Mouse (Mus musculus) kidney, embryonic 14.5 days (tissue): ENCODE measurements around the gene Atp1a4. TPM values are rescaled to one million over a fixed set of nuclear protein-coding genes. Genes with fewer than 3 reads are reported as not detected.
A peak's percentile ranks its signal among the peaks of the same experiment; 100 is the strongest.

Experiments used
- ATAC-seq: fragments of 200-750 bp; cut with Nextera tagmentation; 2 replicates; pipeline ENCODE4 v1.8.0; 2017; ENCODE audit warnings: moderate number of reproducible peaks, mild to moderate bottlenecking, moderate TSS enrichment, moderate library complexity; ENCODE audit not compliant: low FRiP score, low TSS enrichment
- H3K27ac ChIP-seq: fragments of 300-500 bp; sonication (generic); 2 replicates; pipeline ENCODE4 v1.5.1; 2014; ENCODE audit warnings: low read depth, mild to moderate bottlenecking, low read length, moderate library complexity, mixed read lengths
- H3K27me3 ChIP-seq: fragments of 300-500 bp; sonication (generic); 2 replicates; pipeline ENCODE4 v1.6.1; 2014; ENCODE audit warnings: mild to moderate bottlenecking, low read length; ENCODE audit not compliant: control insufficient read depth, insufficient read depth
- H3K36me3 ChIP-seq: fragments of 300-500 bp; sonication (generic); 2 replicates; pipeline ENCODE4 v1.6.1; 2014; ENCODE audit warnings: low read length, mixed read lengths; ENCODE audit not compliant: control insufficient read depth, insufficient read depth
- H3K4me1 ChIP-seq: fragments of 300-500 bp; sonication (generic); 2 replicates; pipeline ENCODE4 v1.6.1; 2014; ENCODE audit warnings: low read length, mixed read lengths; ENCODE audit not compliant: control insufficient read depth, insufficient read depth
- H3K4me2 ChIP-seq: fragments of 300-500 bp; sonication (generic); replicated peaks from 2 replicates; pipeline ENCODE4 v1.6.1; 2014; ENCODE audit warnings: low read depth, mild to moderate bottlenecking, low read length
- H3K4me3 ChIP-seq: fragments of 300-500 bp; sonication (generic); 2 replicates; pipeline ENCODE4 v1.5.1; 2014; ENCODE audit warnings: mild to moderate bottlenecking, low read length
- H3K9ac ChIP-seq: fragments of 300-500 bp; sonication (generic); 2 replicates; pipeline ENCODE4 v1.6.1; 2014; ENCODE audit warnings: low read depth, mild to moderate bottlenecking, low read length, moderate library complexity
- H3K9me3 ChIP-seq: fragments of 300-500 bp; sonication (generic); 2 replicates; pipeline ENCODE4 v1.6.1; 2016; ENCODE audit warnings: low read length; ENCODE audit not compliant: control insufficient read depth
- WGBS: fragments of 180-500 bp; shearing (Covaris S2); extraction: QIAGEN DNeasy Blood & Tissue Kit; methylation state at CpG from one replicate; pipeline ENCODE4 v1.1.7; 2014; 5-methylcytosine and 5-hydroxymethylcytosine counted together
- polyA plus RNA-seq: library from polyadenylated mRNA; unstranded; fragments of >200 nt; fragmentation: Nextera tagmentation; extraction: Ambion mirVana; gene quantifications from 2 replicates; pipeline ENCODE4 v1.2.1, GENCODE M21; 2014

Gene Atp1a4
- polyA plus RNA-seq, 1 experiment from 2014 or later = not detected

GRCm38 (mm10) chr1:172301180-172301579 lies 43.0 kb upstream of the Atp1a4 start:
- H3K27ac ChIP-seq = no peak overlapping the region
- ATAC-seq = no peak

GRCm38 (mm10) chr1:172300247-172300646 lies 42.0 kb upstream of the Atp1a4 start:
- Histone ChIP-seq H3K4me1 (peaks cover 37% of the 10 kb centered on the region), H3K9me3 (no peaks in the 10 kb centered on the region), H3K27me3 (no peaks in the 10 kb centered on the region), H3K4me2 (no peak overlapping the region), H3K36me3 (no peaks in the 10 kb centered on the region), H3K27ac (no peak overlapping the region), H3K9ac (no peak overlapping the region), H3K4me3 (no peak overlapping the region)
- ATAC-seq = no peak
- 61% methylated on average over 5 of the region's 5 CpGs for WGBS

More at GRCm38 (mm10) chr1:172301180-172301579, 43.0 kb upstream of the Atp1a4 start:
- Histone ChIP-seq H3K36me3 (no peaks in the 10 kb centered on the region), H3K4me2 (no peak overlapping the region), H3K4me3 (no peak overlapping the region), H3K9ac (no peak overlapping the region), H3K9me3 (no peaks in the 10 kb centered on the region), H3K4me1 (peaks cover 28% of the 10 kb centered on the region), H3K27me3 (no peaks in the 10 kb centered on the region)
- 54% methylated on average over 12 of the region's 12 CpGs for WGBS

DNA sequence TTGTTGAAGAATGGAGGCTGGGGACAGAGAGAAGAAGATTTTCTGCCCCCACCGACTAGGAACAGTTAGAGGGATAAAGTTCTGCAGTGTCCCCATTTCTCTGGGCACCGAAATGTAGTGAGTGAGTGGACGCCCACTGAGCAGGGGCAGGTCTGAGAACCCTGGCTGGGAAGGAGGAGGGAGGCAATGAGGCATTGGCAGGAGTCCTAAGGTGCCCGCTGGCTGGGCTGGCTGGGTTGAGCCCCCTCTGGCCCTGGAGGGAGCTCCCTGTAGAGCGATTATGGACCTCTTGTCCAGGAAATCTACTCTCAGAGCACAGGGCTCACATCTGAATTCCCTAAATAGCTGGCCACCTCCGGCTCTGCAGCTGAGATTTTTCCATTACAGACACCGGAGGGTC lies 41.3 kb upstream of the Atp1a4 start:
- Histone ChIP-seq H3K36me3 (no peaks in the 10 kb centered on the region), H3K4me1 (peaks cover 38% of the 10 kb centered on the region), H3K9ac (no peak overlapping the region), H3K4me3 (no peak overlapping the region), H3K9me3 (no peaks in the 10 kb centered on the region), H3K4me2 (no peak overlapping the region), H3K27me3 (no peaks in the 10 kb centered on the region), H3K27ac (no peak overlapping the region)
- WGBS = 68% methylated on average over 7 of the region's 7 CpGs
- no peak for ATAC-seq

DNA sequence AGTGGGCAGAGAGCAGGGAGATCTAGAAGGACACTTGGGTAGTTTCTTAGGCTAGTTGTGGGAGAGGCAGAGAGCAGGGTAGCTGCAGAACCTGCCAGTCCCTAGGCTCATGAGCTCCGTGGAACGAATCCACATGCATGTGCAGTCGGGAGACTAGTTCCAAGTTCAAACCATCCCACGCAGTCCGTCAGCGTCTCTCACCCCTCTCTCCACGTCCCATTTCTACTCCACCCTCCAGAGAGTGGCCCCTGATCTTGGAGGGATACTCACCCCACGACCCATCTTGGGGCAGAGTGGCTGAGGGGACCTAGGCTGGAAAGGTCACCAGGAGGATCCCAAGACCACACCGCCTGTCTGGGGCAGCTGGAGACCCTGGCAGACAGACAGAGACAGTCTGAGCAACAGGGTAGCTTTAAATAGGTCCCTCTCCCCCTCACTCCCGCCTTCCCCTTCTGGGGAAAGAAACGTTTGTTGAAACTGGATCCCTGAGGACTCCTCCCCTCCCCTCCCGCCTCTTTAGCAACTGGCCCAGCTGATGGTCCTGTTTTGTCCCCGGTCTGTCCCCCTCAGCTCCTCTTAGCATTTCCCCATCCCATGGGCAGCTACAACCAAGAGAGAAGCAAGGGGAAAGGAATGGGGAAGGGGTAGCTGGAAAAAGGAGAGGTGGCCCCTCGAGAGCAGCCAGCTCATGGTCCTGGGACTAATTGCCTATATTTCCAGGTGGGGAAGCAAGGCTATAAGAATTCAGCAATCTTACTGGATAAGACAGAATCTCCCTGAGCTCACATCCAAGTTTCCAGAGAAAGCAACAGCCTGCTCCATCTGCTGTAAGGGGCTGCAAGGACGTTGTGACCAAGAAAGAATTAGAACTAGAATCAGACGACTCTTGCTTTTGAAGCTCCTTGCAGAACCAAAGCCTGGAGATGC lies 39.7 kb upstream of the Atp1a4 start, which contains the start of gene Atp1a2:
Gene Atp1a2 (minus strand): TSS at position 454 of the 927 bp plus-strand sequence.
- peak; percentile 58 for ATAC-seq
- Histone ChIP-seq H3K4me2 (peak within 1 kb of the TSS; percentile 45), H3K36me3 (no peaks in the 10 kb centered on the region), H3K27ac (peak within 1 kb of the TSS; percentile 48), H3K4me1 (peaks cover 32% of the 10 kb centered on the region), H3K27me3 (no peaks in the 10 kb centered on the region), H3K9ac (peak within 1 kb of the TSS; percentile 45; the same call in 1 of the 2 replicates), H3K9me3 (no peaks in the 10 kb centered on the region), H3K4me3 (peak within 1 kb of the TSS; percentile 19)
- WGBS = 5% methylated on average over 16 of the region's 16 CpGs

GRCm38 (mm10) chr1:172296816-172297510 lies 38.7 kb upstream of the Atp1a4 start:
- Histone ChIP-seq H3K27ac (no peak overlapping the region), H3K36me3 (no peaks in the 10 kb centered on the region), H3K27me3 (no peaks in the 10 kb centered on the region), H3K4me3 (peak overlapping the region; percentile 19; the same call in 1 of the 2 replicates), H3K9ac (no peak overlapping the region), H3K9me3 (no peaks in the 10 kb centered on the region), H3K4me1 (peaks cover 30% of the 10 kb centered on the region), H3K4me2 (peak overlapping the region; percentile 45; the same call in 1 of the 2 replicates)
- ATAC-seq = 0 out of 2 replicates have a peak, but pooled peaks have one; percentile 4
- 76% methylated on average over 6 of the region's 6 CpGs for WGBS

GRCm38 (mm10) chr1:172295751-172296197 lies 37.6 kb upstream of the Atp1a4 start:
- H3K27ac ChIP-seq = no peak overlapping the region
- peak overlapping the region; percentile 19 for H3K9ac ChIP-seq
- peaks cover 19% of the 10 kb centered on the region for H3K4me1 ChIP-seq
- 55% methylated on average over 4 of the region's 4 CpGs for WGBS
- no peak overlapping the region for H3K4me2 ChIP-seq
- no peaks in the 10 kb centered on the region for H3K36me3 ChIP-seq
- no peak overlapping the region for H3K4me3 ChIP-seq
- no peaks in the 10 kb centered on the region for H3K27me3 ChIP-seq
- no peak; the same call in 1 of the 2 replicates for ATAC-seq
- no peaks in the 10 kb centered on the region for H3K9me3 ChIP-seq

- H3K27me3 ChIP-seq = no peaks in the 10 kb centered on the region
- no peak overlapping the region for H3K9ac ChIP-seq
- H3K4me2 ChIP-seq = no peak overlapping the region
- ATAC-seq = no peak
- 90% methylated on average over 11 of the region's 11 CpGs for WGBS
- H3K4me1 ChIP-seq = peaks cover 19% of the 10 kb centered on the region
- H3K36me3 ChIP-seq = no peaks in the 10 kb centered on the region
- no peaks in the 10 kb centered on the region for H3K9me3 ChIP-seq
- no peak overlapping the region for H3K4me3 ChIP-seq
- no peak overlapping the region for H3K27ac ChIP-seq
Measured at GRCm38 (mm10) chr1:172293449-172293848, 35.2 kb upstream of the Atp1a4 start.

- H3K4me3 ChIP-seq = no peak overlapping the region
- WGBS = 89% methylated on average over 2 of the region's 2 CpGs
- no peak overlapping the region for H3K27ac ChIP-seq
- ATAC-seq = no peak
- H3K4me2 ChIP-seq = no peak overlapping the region
- H3K27me3 ChIP-seq = no peaks in the 10 kb centered on the region
- H3K9me3 ChIP-seq = no peaks in the 10 kb centered on the region
- no peak overlapping the region for H3K9ac ChIP-seq
- H3K4me1 ChIP-seq = peaks cover 16% of the 10 kb centered on the region
- no peaks in the 10 kb centered on the region for H3K36me3 ChIP-seq
Measured at GRCm38 (mm10) chr1:172292880-172293279, 34.7 kb upstream of the Atp1a4 start.

- ATAC-seq = no peak
- 59% methylated on average over 3 of the region's 3 CpGs for WGBS
- Histone ChIP-seq H3K27ac (no peak overlapping the region), H3K9me3 (no peaks in the 10 kb centered on the region), H3K36me3 (no peaks in the 10 kb centered on the region), H3K27me3 (no peaks in the 10 kb centered on the region), H3K4me1 (no peaks in the 10 kb centered on the region), H3K4me3 (no peak overlapping the region), H3K4me2 (no peak overlapping the region), H3K9ac (no peak overlapping the region)
Measured at GRCm38 (mm10) chr1:172289617-172289946, 31.4 kb upstream of the Atp1a4 start.
